Mouse (Mus musculus): Measurements from ENCODE around the gene Alox12. TPM values are rescaled to one million over a fixed set of nuclear protein-coding genes. Genes with fewer than 3 reads are reported as not detected.
A peak's percentile ranks its signal among the peaks of the same experiment; 100 is the strongest.

The Alox12 gene
- polyA plus RNA-seq, 1 experiment = 1.6 TPM

DNA sequence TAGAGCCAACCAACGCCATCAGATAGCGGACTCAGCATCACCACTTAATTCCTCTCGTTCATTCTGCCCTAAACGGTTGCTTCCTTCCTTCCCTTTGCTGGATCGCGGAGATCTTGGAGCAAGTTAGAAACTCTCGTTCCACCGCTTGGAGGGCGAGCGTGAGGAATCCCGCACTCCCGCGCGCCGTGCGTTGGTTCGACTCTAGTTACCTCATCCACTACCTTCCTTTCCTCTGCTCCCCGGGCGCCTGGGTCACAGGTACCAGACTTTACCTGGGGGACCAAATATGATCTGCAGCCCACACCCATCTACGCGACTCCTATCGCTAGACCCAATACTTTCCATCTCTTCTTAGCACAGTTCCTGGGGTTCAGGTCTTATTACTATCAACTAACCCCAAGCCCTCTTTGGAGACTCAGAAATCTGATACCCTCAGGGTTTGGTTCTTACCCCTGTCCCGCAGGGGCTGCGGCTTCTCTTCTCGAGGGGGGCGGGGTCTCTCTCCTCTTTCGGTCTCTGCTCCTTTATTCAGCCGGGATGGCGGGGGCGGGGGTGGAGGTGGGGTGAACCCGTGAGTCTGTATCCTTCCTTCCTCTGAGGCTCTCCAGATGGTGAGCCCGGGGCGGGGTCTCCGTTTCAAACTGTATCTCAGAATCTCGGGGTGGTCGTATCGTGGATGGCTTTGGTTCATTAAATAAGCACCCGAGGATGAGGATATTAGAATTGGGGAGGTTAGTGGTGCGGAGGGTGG is 25.7 kb downstream of the Alox12 start, which contains the start of gene Bcl6b:
Gene Bcl6b, minus strand, starts transcription at position 539 of the 751 bp plus-strand sequence.
- DNase-seq (ENCODE audit: low read depth) = no peak
- TF ChIP-seq POLR2A (IDR thresholded peaks at IDR 0.05; ENCODE audit: borderline replicate concordance, extremely low read depth, insufficient read depth, insufficient read length, poor library complexity, severe bottlenecking) = no peak
- TF ChIP-seq CTCF (IDR thresholded peaks at IDR 0.05; ENCODE audit: borderline replicate concordance, extremely low read depth, insufficient read depth, insufficient read length) = no peak

DNA sequence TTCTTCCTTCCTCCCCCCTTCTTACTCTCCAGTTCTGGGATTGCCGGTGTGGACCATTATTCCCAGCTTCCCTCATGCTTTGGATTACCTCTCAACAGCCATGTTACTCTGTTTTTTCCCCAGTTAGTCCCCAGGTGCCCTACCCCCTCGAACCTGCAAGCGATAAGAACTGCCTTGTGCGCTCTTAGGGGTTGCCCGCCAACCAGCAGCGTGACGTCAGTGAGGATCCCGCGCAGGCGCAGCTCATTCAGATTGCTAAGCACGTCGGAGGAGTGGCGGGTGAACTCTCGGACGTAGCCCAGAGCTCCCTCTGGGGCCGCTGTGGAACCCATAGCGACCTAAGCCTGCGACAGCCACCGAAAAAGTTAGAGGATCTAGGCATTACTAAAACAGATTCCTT is 26.3 kb downstream of the Alox12 start:
- peak; percentile 91 for DNase-seq (ENCODE audit: low read depth)
- TF ChIP-seq POLR2A (IDR thresholded peaks at IDR 0.05; ENCODE audit: borderline replicate concordance, extremely low read depth, insufficient read depth, insufficient read length, poor library complexity, severe bottlenecking) (no peak), CTCF (IDR thresholded peaks at IDR 0.05; ENCODE audit: borderline replicate concordance, extremely low read depth, insufficient read depth, insufficient read length) (no peak)

DNA sequence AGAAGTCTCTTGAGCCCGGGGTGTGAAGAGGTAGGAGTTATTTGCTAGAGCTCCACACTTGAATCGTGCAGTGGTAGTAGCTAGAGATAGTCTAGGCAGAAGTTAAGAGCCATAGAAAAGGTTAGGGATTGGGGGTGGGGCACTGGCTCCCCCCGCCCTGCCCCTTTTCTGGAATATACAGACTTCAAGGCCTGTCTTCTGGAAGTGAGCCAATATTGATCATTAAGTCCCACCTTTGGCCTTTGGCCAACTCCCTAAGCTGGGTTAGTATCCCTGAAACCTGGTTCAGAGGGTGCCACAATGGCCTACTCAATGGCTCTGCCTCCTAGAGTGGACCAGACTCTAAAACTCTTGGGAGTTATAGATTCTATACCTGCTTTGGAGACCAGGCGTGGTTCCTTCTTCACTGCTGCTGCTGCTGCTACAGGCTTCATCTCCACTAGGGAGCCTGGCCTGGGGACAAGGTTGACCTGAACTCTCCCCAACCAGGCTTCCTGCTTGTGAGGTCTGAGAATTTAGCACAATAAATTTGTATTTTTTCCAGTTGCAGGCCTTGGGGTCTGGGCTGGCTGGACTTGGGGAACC is 27.4 kb downstream of the Alox12 start:
- no peak for TF ChIP-seq CTCF (IDR thresholded peaks at IDR 0.05; ENCODE audit: borderline replicate concordance, extremely low read depth, insufficient read depth, insufficient read length)
- no peak for TF ChIP-seq POLR2A (IDR thresholded peaks at IDR 0.05; ENCODE audit: borderline replicate concordance, extremely low read depth, insufficient read depth, insufficient read length, poor library complexity, severe bottlenecking)

DNA sequence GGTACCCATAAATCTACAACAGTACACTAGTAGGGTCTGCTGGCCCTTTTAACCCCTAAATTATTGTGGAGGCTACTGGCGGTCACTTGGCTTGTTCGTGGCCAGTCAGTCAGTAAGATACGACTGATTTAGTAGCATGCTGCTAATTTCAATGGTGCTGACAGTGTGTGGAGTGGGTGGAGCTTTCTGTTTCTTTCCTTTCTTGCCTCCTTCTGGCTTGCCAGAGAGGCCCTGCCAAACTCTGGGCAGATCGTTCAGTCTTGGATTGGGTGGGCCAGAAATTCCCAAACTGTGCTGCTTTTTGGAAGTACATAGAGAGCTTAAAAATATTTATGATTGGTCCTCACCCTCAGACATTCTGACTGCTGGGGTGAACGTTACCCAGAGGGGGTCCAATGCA is 28.0 kb downstream of the Alox12 start:
- TF ChIP-seq POLR2A (IDR thresholded peaks at IDR 0.05; ENCODE audit: borderline replicate concordance, extremely low read depth, insufficient read depth, insufficient read length, poor library complexity, severe bottlenecking) = no peak
- no peak for TF ChIP-seq CTCF (IDR thresholded peaks at IDR 0.05; ENCODE audit: borderline replicate concordance, extremely low read depth, insufficient read depth, insufficient read length)
- DNase-seq (ENCODE audit: low read depth) = peak; percentile 63

More for the DNA sequence above, 27.4 kb downstream of the Alox12 start:
- no peak for DNase-seq (ENCODE audit: low read depth)

DNA sequence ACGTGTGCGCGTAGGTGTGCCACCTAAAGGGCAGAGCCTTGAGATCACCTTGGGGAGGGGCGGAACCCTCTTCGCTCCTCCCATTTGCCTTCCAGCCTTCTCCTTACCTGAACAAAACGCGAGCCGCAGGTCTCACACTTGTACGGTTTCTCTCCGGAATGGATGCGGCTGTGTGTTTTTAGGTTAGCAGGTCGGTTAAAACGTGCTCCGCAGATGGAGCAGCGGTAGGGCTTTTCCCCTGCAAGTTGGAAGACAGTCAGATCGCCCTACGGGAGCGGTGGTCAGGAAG is 28.6 kb downstream of the Alox12 start:
- no peak for DNase-seq (ENCODE audit: low read depth)
- TF ChIP-seq POLR2A (IDR thresholded peaks at IDR 0.05; ENCODE audit: borderline replicate concordance, extremely low read depth, insufficient read depth, insufficient read length, poor library complexity, severe bottlenecking) (no peak), CTCF (IDR thresholded peaks at IDR 0.05; ENCODE audit: borderline replicate concordance, extremely low read depth, insufficient read depth, insufficient read length) (no peak)

DNA sequence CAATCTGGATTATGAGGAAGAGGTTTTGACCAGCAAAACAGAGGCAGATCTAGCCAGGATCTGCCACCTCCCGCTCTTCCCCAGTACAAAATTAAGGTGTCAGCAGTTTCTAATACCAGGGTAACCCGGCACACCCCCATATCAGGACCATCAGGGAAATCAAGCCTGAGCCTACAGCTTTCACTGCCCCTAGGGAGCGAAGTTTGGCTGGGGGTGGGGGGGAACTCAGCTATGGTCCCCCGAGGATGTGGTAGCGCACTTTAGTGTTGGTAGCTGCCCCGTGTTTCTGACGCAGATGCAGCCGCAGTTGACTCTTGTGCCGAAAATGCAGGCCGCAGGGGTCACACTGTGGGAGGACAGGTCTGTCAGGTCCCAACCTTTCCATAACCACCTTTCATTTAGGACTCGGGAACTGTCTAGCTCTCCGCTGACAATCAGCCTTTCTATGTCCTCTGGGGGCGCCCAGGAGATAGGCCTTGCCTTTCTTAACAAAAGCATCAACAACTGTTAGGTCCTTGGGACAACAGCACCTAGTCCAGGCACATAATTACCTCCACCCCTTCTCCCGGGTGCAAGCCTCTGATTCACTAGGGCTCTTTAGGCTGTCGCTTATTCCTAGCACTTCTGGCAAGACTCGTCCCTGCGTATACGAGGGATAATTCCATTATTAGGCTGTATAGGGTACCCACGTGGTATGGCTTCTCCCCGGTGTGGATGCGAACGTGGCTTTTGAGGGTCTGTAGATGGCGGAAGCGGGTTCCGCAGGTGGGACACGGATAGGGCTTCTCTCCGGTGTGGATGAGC is 29.2 kb downstream of the Alox12 start:
- DNase-seq (ENCODE audit: low read depth) = no peak

DNA sequence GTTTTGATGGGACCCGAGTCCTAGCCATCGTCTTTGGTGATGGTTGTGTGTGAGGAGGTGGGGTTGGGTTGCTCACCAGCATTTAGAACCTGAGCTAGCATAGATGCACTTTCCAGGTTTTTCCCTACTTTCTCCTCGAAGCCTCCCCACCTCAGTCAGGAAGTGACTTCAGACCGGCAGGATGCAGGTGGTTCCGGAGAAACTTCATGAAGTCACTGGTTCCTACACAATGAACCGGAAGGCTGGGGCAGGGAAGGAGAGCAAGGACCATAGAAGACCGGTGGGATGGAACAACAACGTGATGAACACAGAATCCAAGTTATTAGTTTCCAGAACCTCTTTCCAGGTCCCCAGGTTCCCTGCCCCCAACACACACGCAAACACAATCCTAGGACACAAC is 31.4 kb downstream of the Alox12 start:
- no peak for DNase-seq (ENCODE audit: low read depth)
- TF ChIP-seq CTCF (IDR thresholded peaks at IDR 0.05; ENCODE audit: borderline replicate concordance, extremely low read depth, insufficient read depth, insufficient read length) = no peak
- TF ChIP-seq POLR2A (IDR thresholded peaks at IDR 0.05; ENCODE audit: borderline replicate concordance, extremely low read depth, insufficient read depth, insufficient read length, poor library complexity, severe bottlenecking) = no peak

More for the DNA sequence above, 29.2 kb downstream of the Alox12 start:
- TF ChIP-seq POLR2A (IDR thresholded peaks at IDR 0.05; ENCODE audit: borderline replicate concordance, extremely low read depth, insufficient read depth, insufficient read length, poor library complexity, severe bottlenecking) (no peak), CTCF (IDR thresholded peaks at IDR 0.05; ENCODE audit: borderline replicate concordance, extremely low read depth, insufficient read depth, insufficient read length) (no peak)

DNA sequence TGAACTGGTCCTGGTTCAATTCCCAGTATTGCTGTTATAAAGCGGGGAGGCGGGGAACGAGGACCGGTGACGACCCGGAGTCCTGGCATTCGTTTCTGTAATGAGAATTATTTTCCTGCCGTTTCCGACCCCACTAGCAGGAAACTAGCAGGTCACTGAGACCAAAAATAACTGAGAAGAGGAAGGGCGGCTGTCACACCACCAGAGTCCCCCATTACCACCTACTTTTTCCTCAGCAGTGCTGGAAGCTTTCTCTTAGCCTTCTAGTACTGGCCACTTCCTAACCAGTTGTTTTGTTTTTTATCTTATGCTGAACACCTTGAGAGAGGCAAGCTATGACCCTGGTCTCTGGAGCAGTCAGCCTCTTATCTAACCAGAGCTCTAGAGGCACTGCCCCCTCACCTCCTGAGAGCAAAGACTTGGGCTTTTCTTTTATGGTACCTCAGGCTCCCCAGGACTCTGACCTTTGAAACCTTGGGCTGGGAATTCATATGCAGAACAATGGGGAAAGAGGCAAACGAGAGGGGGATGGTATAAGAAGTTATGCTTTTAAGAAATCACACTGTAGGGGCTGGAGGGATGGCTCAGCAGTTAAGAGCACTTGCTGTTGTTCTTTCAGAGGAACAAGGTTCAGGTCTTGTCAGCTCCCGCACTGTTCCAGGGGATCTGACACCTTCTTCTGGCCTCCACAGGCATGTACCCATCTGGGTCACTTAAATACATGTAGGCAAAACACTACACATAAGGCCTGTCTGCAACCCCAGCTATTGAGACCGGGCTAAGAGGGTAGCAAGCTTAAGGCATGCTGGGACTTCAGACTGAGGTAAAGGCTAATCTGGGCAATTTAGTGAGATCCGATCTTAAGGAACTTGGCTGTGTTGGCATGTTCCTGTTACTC is 33.3 kb downstream of the Alox12 start:
- TF ChIP-seq CTCF (IDR thresholded peaks at IDR 0.05; ENCODE audit: borderline replicate concordance, extremely low read depth, insufficient read depth, insufficient read length) (no peak), POLR2A (IDR thresholded peaks at IDR 0.05; ENCODE audit: borderline replicate concordance, extremely low read depth, insufficient read depth, insufficient read length, poor library complexity, severe bottlenecking) (no peak)
- no peak for DNase-seq (ENCODE audit: low read depth)

DNA sequence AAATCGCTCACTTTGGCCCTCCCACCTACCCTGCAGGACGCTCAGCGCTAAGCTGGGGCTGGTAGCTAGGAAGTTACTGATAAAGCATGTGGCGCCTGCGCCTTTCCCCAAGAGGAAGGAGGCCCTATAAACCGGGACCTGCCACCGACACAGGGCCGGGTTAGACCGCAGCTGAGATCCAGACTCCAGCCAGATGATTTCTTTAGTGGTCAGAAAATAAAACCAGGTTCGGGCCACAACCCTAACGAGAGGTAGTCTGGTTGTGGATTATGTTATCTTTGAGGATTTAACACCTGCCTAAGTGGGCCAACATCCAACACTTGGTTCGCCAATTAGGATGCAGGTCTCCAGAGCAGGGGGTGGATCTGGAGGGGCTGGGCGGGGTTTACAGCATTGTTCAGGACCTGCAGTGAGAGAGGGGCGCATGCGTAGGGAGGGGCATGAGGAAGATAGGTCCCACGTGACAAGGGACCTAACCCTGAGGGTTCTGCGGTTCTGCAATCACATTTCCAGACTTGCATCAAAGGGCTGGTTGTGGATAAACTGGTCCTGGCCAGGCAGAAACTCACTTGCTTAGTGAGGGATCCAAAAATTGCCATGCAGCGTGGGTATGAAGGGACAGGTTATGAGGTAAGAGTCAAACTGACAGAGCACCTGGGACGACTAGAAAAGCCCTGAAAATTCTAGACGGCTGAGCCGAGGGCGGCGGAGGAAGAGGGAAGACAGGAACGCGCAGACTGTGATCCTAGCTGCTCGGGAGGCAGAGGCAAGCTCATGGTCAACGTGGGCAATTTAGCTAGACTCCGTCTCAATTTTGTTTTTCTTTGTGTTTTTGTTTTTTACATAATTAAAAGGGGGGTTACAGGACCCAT is 34.2 kb downstream of the Alox12 start, which contains the start of gene Slc16a13:
Gene Slc16a13, minus strand, starts transcription at position 334 of the 872 bp plus-strand sequence.
- DNase-seq (ENCODE audit: low read depth) = peak; percentile 100
- TF ChIP-seq CTCF (IDR thresholded peaks at IDR 0.05; ENCODE audit: borderline replicate concordance, extremely low read depth, insufficient read depth, insufficient read length) (no peak), POLR2A (IDR thresholded peaks at IDR 0.05; ENCODE audit: borderline replicate concordance, extremely low read depth, insufficient read depth, insufficient read length, poor library complexity, severe bottlenecking) (peak; percentile 68; the same call in 1 of the 2 replicates)

DNA sequence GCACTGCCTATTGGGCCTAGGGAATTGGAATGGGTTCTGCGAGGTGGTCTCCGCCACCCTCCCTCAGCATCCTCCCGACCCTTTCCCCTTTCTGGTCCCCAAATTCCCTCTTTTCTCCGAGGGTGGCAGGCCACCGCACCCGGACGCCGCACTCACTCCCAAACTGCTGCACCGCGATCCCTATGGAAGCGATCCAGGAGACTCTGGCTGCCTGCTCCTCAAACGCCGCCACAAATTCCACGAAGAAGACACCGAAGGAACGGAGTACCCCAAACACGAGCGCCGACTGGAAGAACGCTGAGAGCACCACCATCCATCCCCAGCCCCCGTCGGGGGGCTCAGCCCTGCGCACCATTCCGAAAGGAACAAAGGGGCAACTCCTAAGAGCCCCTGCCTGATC is 34.8 kb downstream of the Alox12 start:
- TF ChIP-seq CTCF (IDR thresholded peaks at IDR 0.05; ENCODE audit: borderline replicate concordance, extremely low read depth, insufficient read depth, insufficient read length) (no peak), POLR2A (IDR thresholded peaks at IDR 0.05; ENCODE audit: borderline replicate concordance, extremely low read depth, insufficient read depth, insufficient read length, poor library complexity, severe bottlenecking) (no peak)

More for the DNA sequence above, 34.8 kb downstream of the Alox12 start:
- DNase-seq (ENCODE audit: low read depth) = no peak

Data from brain, embryonic 14.5 days (tissue).